Mouse (Mus musculus) MEL (cell line): ENCODE measurements around the gene Gtf2i. TPM values are rescaled to one million over a fixed set of nuclear protein-coding genes. Genes with fewer than 3 reads are reported as not detected.
A peak's percentile ranks its signal among the peaks of the same experiment; 100 is the strongest.

Experiments
- DNase-seq: peaks from one replicate; pipeline ENCODE4 v3.0.0; 2011; ENCODE audit warnings: low read depth, low spot score
- H3K27ac ChIP-seq: 2 replicates; pipeline ENCODE4 v1.5.1; 2012; ENCODE audit warnings: low read depth, mild to moderate bottlenecking, control low read depth, low read length, moderate library complexity; ENCODE audit not compliant: control insufficient read depth
- H3K27me3 ChIP-seq, 2 experiments: fragments of 150-350 bp in 1 of 2; sonication (generic) in 1 of 2; 2 replicates each; pipeline ENCODE4 v1.6.1; 2012; ENCODE audit warnings: low read length in 2 of 2, mild to moderate bottlenecking in 2 of 2, improper control_type of control experiment in 1 of 2, moderate library complexity in 1 of 2; ENCODE audit not compliant: insufficient read depth in 2 of 2, control insufficient read depth in 1 of 2
- H3K36me3 ChIP-seq, 2 experiments: 2 replicates each; pipeline ENCODE4 v1.6.1; 2012 to 2014; ENCODE audit warnings: low read length in 2 of 2, improper control_type of control experiment in 1 of 2, inconsistent platforms in 1 of 2, mild to moderate bottlenecking in 1 of 2; ENCODE audit not compliant: insufficient read depth in 2 of 2, control insufficient read depth in 1 of 2
- H3K4me1 ChIP-seq, 2 experiments: fragments of 150-350 bp in 1 of 2; sonication (generic) in 1 of 2; 2 replicates each; pipeline ENCODE4 v1.6.1; 2012; ENCODE audit warnings: low read length in 2 of 2, improper control_type of control experiment in 1 of 2, mild to moderate bottlenecking in 1 of 2; ENCODE audit not compliant: insufficient read depth in 2 of 2, control insufficient read depth in 1 of 2
- H3K4me3 ChIP-seq, 2 experiments: fragments of 150-350 bp in 1 of 2; sonication (generic) in 1 of 2; 2 replicates each; pipeline ENCODE4 v1.5.1; 2012; ENCODE audit warnings: low read depth in 2 of 2, low read length in 2 of 2, mild to moderate bottlenecking in 2 of 2, moderate library complexity in 2 of 2, control low read depth in 1 of 2, improper control_type of control experiment in 1 of 2; ENCODE audit not compliant: control insufficient read depth in 1 of 2, insufficient read depth in 1 of 2
- H3K79me2 ChIP-seq: 2 replicates; pipeline ENCODE4 v1.6.1; 2012; ENCODE audit warnings: mild to moderate bottlenecking, low read length, moderate library complexity; ENCODE audit not compliant: control insufficient read depth, poor library complexity, insufficient read depth
- H3K9ac ChIP-seq: 2 replicates; pipeline ENCODE4 v1.6.1; 2012; ENCODE audit warnings: low read depth, mild to moderate bottlenecking, control low read depth, low read length, moderate library complexity; ENCODE audit not compliant: control insufficient read depth, poor library complexity, severe bottlenecking
- H3K9me3 ChIP-seq: fragments of 150-350 bp; sonication (generic); replicated peaks from 2 replicates; pipeline ENCODE4 v1.6.1; 2012; ENCODE audit warnings: mild to moderate bottlenecking, low read length, improper control_type of control experiment, moderate library complexity; ENCODE audit not compliant: insufficient read depth
- BHLHE40 ChIP-seq: IDR thresholded peaks from 2 replicates; pipeline ENCODE4 v1.6.1; 2012; ENCODE audit warnings: low read depth, mild to moderate bottlenecking, inconsistent platforms, low read length, improper control_type of control experiment, borderline replicate concordance
- CHD2 ChIP-seq: IDR thresholded peaks from 2 replicates; pipeline ENCODE4 v1.6.1; 2011; ENCODE audit warnings: low read length, improper control_type of control experiment
- CTCF ChIP-seq, 3 experiments: IDR thresholded peaks in 2 of 3; conservative IDR thresholded peaks in 1 of 3; 2 replicates each; pipeline ENCODE4 v1.5.1; 2011 to 2012; ENCODE audit warnings: low read length in 3 of 3, low read depth in 2 of 3, mild to moderate bottlenecking in 2 of 3, improper control_type of control experiment in 1 of 3, inconsistent platforms in 1 of 3, mixed read lengths in 1 of 3, moderate library complexity in 1 of 3; ENCODE audit not compliant: control insufficient read depth in 1 of 3, insufficient read depth in 1 of 3, poor library complexity in 1 of 3, severe bottlenecking in 1 of 3
- E2F4 ChIP-seq: IDR thresholded peaks from 2 replicates; pipeline ENCODE4 v1.6.1; 2011; ENCODE audit warnings: low read depth, low read length, improper control_type of control experiment, borderline replicate concordance
- ELF1 ChIP-seq: IDR thresholded peaks from 2 replicates; pipeline ENCODE4 v1.6.1; 2014; ENCODE audit warnings: low read depth, mild to moderate bottlenecking, inconsistent platforms, low read length, improper control_type of control experiment, moderate library complexity
- EP300 ChIP-seq, 2 experiments: IDR thresholded peaks; 2 replicates each; pipeline ENCODE4 v1.6.1; 2011; ENCODE audit warnings: improper control_type of control experiment in 2 of 2, low read length in 2 of 2, low read depth in 1 of 2, mild to moderate bottlenecking in 1 of 2
- GATA1 ChIP-seq: IDR thresholded peaks from 2 replicates; pipeline ENCODE4 v1.6.1; 2011; ENCODE audit warnings: low read depth, low read length, improper control_type of control experiment
- KAT2A ChIP-seq: conservative IDR thresholded peaks from 2 replicates; pipeline ENCODE4 v1.6.1; 2012; ENCODE audit warnings: low read depth, low read length, improper control_type of control experiment, inconsistent platforms
- MAX ChIP-seq: IDR thresholded peaks from 2 replicates; pipeline ENCODE4 v1.6.1; 2011; ENCODE audit warnings: low read length, improper control_type of control experiment
- MAZ ChIP-seq: IDR thresholded peaks from 2 replicates; pipeline ENCODE4 v1.6.1; 2012; ENCODE audit warnings: low read depth, mild to moderate bottlenecking, inconsistent platforms, low read length, improper control_type of control experiment
- MEF2A ChIP-seq: IDR thresholded peaks from 2 replicates; pipeline ENCODE4 v1.6.1; 2014; ENCODE audit warnings: low read depth, mild to moderate bottlenecking, inconsistent platforms, low read length, improper control_type of control experiment; ENCODE audit not compliant: poor library complexity, insufficient replicate concordance, severe bottlenecking; ENCODE audit errors: extremely low read depth
- MXI1 ChIP-seq: IDR thresholded peaks from 2 replicates; pipeline ENCODE4 v1.6.1; 2011; ENCODE audit warnings: mild to moderate bottlenecking, low read depth, low read length, improper control_type of control experiment
- MYC ChIP-seq: IDR thresholded peaks from 2 replicates; pipeline ENCODE4 v1.6.1; 2011; ENCODE audit warnings: low read depth, mild to moderate bottlenecking, low read length, improper control_type of control experiment, moderate library complexity
- POLR2A ChIP-seq, 2 experiments: IDR thresholded peaks; 2 replicates each; pipeline ENCODE4 v1.6.1; 2011 to 2012; ENCODE audit warnings: low read length in 2 of 2, mild to moderate bottlenecking in 2 of 2, control low read depth in 1 of 2, improper control_type of control experiment in 1 of 2, low read depth in 1 of 2, moderate library complexity in 1 of 2; ENCODE audit not compliant: control insufficient read depth in 1 of 2, insufficient read depth in 1 of 2, poor library complexity in 1 of 2
- POLR2AphosphoS5 ChIP-seq: IDR thresholded peaks from 2 replicates; pipeline ENCODE4 v1.6.1; 2012; ENCODE audit warnings: low read depth, borderline replicate concordance, mild to moderate bottlenecking, inconsistent platforms, low read length, moderate library complexity, mixed read lengths
- RAD21 ChIP-seq: IDR thresholded peaks from 2 replicates; pipeline ENCODE4 v1.6.1; 2011; ENCODE audit warnings: mild to moderate bottlenecking, low read depth, low read length, improper control_type of control experiment
- SIN3A ChIP-seq: IDR thresholded peaks from 2 replicates; pipeline ENCODE4 v1.6.1; 2012; ENCODE audit warnings: low read length, improper control_type of control experiment, inconsistent platforms
- SMC3 ChIP-seq: IDR thresholded peaks from 2 replicates; pipeline ENCODE4 v1.6.1; 2011; ENCODE audit warnings: low read depth, low read length, improper control_type of control experiment
- ZKSCAN1 ChIP-seq: IDR thresholded peaks from 2 replicates; pipeline ENCODE4 v1.6.1; 2012; ENCODE audit warnings: low read depth, mild to moderate bottlenecking, inconsistent platforms, low read length, improper control_type of control experiment, moderate library complexity
- ZMIZ1 ChIP-seq: IDR thresholded peaks from 2 replicates; pipeline ENCODE4 v1.6.1; 2012; ENCODE audit warnings: low read depth, mild to moderate bottlenecking, inconsistent platforms, low read length, improper control_type of control experiment, moderate library complexity
- ZNF384 ChIP-seq: IDR thresholded peaks from 2 replicates; pipeline ENCODE4 v1.6.1; 2012; ENCODE audit warnings: low read depth, mild to moderate bottlenecking, inconsistent platforms, low read length, improper control_type of control experiment
- polyA plus RNA-seq, 2 experiments: library from polyadenylated mRNA; stranded (reverse) in 1 of 2; unstranded in 1 of 2; fragments of >175 nt in 1 of 2; fragments of >200 nt in 1 of 2; gene quantifications; 2 replicates each; pipeline versions ENCODE4 v1.2.1 to v1.2.4; 2012; ENCODE audit warnings: low replicate concordance in 2 of 2, low read depth in 1 of 2; ENCODE audit not compliant: insufficient read length in 2 of 2, insufficient read depth in 1 of 2, missing spikeins in 1 of 2
- total RNA-seq: library from RNA; depleted of rRNA; stranded (reverse); fragments of 300-350 nt; gene quantifications from 2 replicates; pipeline ENCODE4 v1.2.3, GENCODE M21; 2012

The Gtf2i gene
- total and polyA plus RNA-seq, 3 experiments, result 46.7 to 151 (median 128) TPM

DNA sequence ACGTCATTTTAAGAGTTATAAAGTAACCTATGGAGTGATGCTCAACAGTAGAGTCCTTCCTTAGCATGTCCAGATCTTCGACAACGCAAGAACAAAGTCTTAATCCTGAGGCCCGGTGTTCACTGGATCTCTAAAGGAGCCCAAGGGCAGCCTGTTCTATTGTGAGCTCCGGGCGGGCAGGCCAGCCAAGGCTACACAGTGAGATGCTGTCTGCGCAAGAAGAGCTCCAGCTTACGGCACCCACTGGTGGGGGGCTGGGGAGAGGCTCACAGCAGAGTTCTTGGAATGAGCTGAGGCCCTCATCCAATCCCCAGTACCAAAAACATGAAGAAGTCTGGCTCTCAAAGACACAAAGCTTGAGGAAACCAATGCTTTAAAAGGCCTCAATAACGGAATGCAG, 4.4 kb downstream of the Gtf2i start:
- no peak overlapping the region for H3K9ac ChIP-seq
- TF ChIP-seq RAD21, result no peak
- TF ChIP-seq MAX, result no peak
- no peak for TF ChIP-seq EP300 (IDR thresholded peaks at IDR 0.05; ENCODE audit: low read depth in 1 of 2, low read length in 2 of 2)
- no peak for TF ChIP-seq CHD2
- TF ChIP-seq CTCF (IDR thresholded peaks at IDR 0.05 in 2 of 3, conservative IDR thresholded peaks at IDR 0.05 in 1 of 3; ENCODE audit: control insufficient read depth in 1 of 3, insufficient read depth in 1 of 3, low read depth in 2 of 3, low read length in 3 of 3, poor library complexity in 1 of 3, severe bottlenecking in 1 of 3), result no peak
- TF ChIP-seq MAZ, result no peak
- TF ChIP-seq POLR2AphosphoS5, result no peak
- TF ChIP-seq ZMIZ1, result no peak
- TF ChIP-seq ELF1, result no peak
- TF ChIP-seq SMC3, result no peak
- TF ChIP-seq SIN3A, result no peak
- no peak for TF ChIP-seq MYC
- TF ChIP-seq ZNF384, result no peak
- no peak for TF ChIP-seq MXI1
- TF ChIP-seq KAT2A, result no peak
- H3K79me2 ChIP-seq, result peaks cover 61% of the 10 kb centered on the region
- H3K4me3 ChIP-seq, result no peak overlapping the region
- no peaks in the 10 kb centered on the region for H3K9me3 ChIP-seq
- H3K27ac ChIP-seq, result no peak overlapping the region
- H3K4me1 ChIP-seq, result peaks cover 0 to 4% of the 10 kb centered on the region in 2 experiments; a peak in 2 of 4 replicates
- no peak for DNase-seq
- no peaks in the 10 kb centered on the region for H3K27me3 ChIP-seq
- peaks cover 5 to 9% of the 10 kb centered on the region in 2 experiments for H3K36me3 ChIP-seq

GRCm38 (mm10) chr5:134309345-134309744, 5.2 kb downstream of the Gtf2i start:
- no peak overlapping the region for H3K27ac ChIP-seq
- peaks cover 0 to 4% of the 10 kb centered on the region in 2 experiments; a peak in 2 of 4 replicates for H3K4me1 ChIP-seq
- peaks cover 59% of the 10 kb centered on the region for H3K79me2 ChIP-seq
- TF ChIP-seq CTCF (IDR thresholded peaks at IDR 0.05 in 2 of 3, conservative IDR thresholded peaks at IDR 0.05 in 1 of 3; ENCODE audit: control insufficient read depth in 1 of 3, insufficient read depth in 1 of 3, low read depth in 2 of 3, low read length in 3 of 3, poor library complexity in 1 of 3, severe bottlenecking in 1 of 3) (no peak), POLR2A (IDR thresholded peaks at IDR 0.05; ENCODE audit: control insufficient read depth in 1 of 2, insufficient read depth in 1 of 2, low read depth in 1 of 2, low read length in 2 of 2, poor library complexity in 1 of 2) (0 out of 4 replicates have a peak, but pooled peaks of 1 of the 2 experiments have one; percentile 8)
- H3K36me3 ChIP-seq, result peaks cover 5 to 13% of the 10 kb centered on the region in 2 experiments
- no peak for DNase-seq
- H3K9ac ChIP-seq, result no peak overlapping the region
- no peak overlapping the region for H3K4me3 ChIP-seq
- H3K27me3 ChIP-seq, result no peaks in the 10 kb centered on the region
- H3K9me3 ChIP-seq, result no peaks in the 10 kb centered on the region

DNA sequence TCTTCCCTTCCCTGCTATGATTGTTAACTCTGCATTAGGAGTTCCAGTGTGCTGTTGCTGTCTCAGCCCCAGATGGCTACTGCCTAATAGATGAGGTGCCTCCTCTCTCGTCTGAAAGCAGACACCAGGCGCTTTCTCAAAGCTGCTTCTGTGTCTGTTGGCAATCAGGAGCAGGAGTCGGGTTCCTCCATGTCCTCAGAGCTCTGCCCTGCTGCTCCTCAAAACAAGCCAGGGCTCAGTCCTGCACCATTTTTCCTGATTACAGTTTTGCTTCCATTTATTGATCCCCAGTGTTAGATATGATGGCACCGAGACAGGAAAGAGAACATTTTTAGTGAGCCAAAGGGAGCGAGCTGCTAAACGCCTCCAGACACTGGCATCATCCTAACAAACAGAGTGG, 9.9 kb downstream of the Gtf2i start:
- no peak for DNase-seq
- Histone ChIP-seq H3K36me3 (peaks cover 0 to 15% of the 10 kb centered on the region in 2 experiments; a peak in 2 of 4 replicates), H3K4me3 (no peak overlapping the region), H3K27me3 (no peaks in the 10 kb centered on the region), H3K9me3 (no peaks in the 10 kb centered on the region), H3K79me2 (peaks cover 20% of the 10 kb centered on the region; the same call in 1 of the 2 replicates), H3K9ac (no peak overlapping the region), H3K27ac (no peak overlapping the region), H3K4me1 (no peaks in the 10 kb centered on the region)
- TF ChIP-seq MYC (no peak), KAT2A (no peak), ZKSCAN1 (no peak), MXI1 (no peak), GATA1 (no peak), ZNF384 (no peak), E2F4 (no peak), ELF1 (no peak), POLR2A (IDR thresholded peaks at IDR 0.05; ENCODE audit: control insufficient read depth in 1 of 2, insufficient read depth in 1 of 2, low read depth in 1 of 2, low read length in 2 of 2, poor library complexity in 1 of 2) (no peak), BHLHE40 (no peak), MAX (no peak), MEF2A (no peak)
